Mouse (Mus musculus): Measurements from ENCODE around the gene Klc4.

DNA sequence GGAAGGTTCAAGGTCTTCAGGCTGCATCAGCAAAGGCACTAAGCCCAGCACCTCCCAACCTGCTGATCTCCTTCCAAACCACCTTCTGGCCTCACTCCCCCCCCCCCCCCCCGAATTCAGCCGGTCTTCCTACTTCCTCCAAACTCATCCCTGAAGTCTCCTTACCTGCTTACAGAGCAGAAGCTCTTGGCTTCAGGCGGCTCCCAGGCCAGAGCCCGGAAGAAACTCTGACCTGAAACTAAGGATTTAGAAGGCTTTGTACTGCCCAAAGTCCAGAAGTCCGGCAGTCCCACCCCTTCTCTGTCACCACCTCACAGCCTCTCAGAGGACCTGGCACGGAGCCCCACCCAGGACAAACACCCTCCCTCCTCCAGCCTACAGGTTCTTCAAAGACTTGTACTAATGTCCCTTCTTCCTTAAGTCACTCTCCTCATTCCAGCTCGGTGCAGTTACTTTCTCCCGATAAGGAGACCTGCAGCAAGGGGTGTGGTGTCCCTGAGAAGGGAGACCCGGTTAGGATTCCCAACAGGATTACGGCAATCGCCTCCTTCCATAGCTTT, 826 bp downstream of the Klc4 start:
- no peak for TF ChIP-seq CTCF (IDR thresholded peaks at IDR 0.05; ENCODE audit: borderline replicate concordance, insufficient read depth, low read length)
- TF ChIP-seq POLR2A (IDR thresholded peaks at IDR 0.05; ENCODE audit: low read depth, low read length): no peak; the same call in 1 of the 2 replicates
